Mouse (Mus musculus) embryonic facial prominence, embryonic 10.5 days (tissue): ENCODE results near the gene Nudt8. TPM values are rescaled to one million over a fixed set of nuclear protein-coding genes. Genes with fewer than 3 reads are reported as not detected.
"Not testable (repeated sequence)": the region's sequence is repeated elsewhere in the genome, so short reads cannot be mapped to it uniquely, and the experiment has no call there.

Experiments used
- DNase-seq: peaks from one replicate; pipeline ENCODE4 v3.0.0-alpha.2; 2017; ENCODE audit warnings: low spot score
- H3K27ac ChIP-seq: fragments of 300-500 bp; sonication (generic); replicated peaks from 2 replicates; pipeline ENCODE4 v1.5.1; 2016; ENCODE audit warnings: mild to moderate bottlenecking
- H3K27me3 ChIP-seq: fragments of 300-500 bp; sonication (generic); replicated peaks from 2 replicates; pipeline ENCODE4 v1.6.1; 2016; ENCODE audit warnings: low read depth, mild to moderate bottlenecking; ENCODE audit not compliant: poor library complexity, severe bottlenecking
- H3K36me3 ChIP-seq: fragments of 300-500 bp; sonication (generic); replicated peaks from 2 replicates; pipeline ENCODE4 v1.6.1; 2016; ENCODE audit warnings: mild to moderate bottlenecking, moderate library complexity
- H3K4me1 ChIP-seq: fragments of 300-500 bp; sonication (generic); 2 replicates; pipeline ENCODE4 v1.6.1; 2016
- H3K4me3 ChIP-seq: fragments of 300-500 bp; sonication (generic); 2 replicates; pipeline ENCODE4 v1.5.1; 2016; ENCODE audit warnings: mild to moderate bottlenecking, moderate library complexity
- H3K9me3 ChIP-seq: fragments of 300-500 bp; sonication (generic); 2 replicates; pipeline ENCODE4 v1.6.1; 2016; ENCODE audit warnings: mild to moderate bottlenecking
- WGBS: fragments of 180-500 bp; shearing (Covaris S2); methylation state at CpG from one replicate; pipeline ENCODE4 v1.1.7; 2016; 5-methylcytosine and 5-hydroxymethylcytosine counted together
- polyA plus RNA-seq: library from polyadenylated mRNA; unstranded; fragments of >200 nt; fragmentation: Nextera tagmentation; extraction: Ambion mirVana; gene quantifications from 2 replicates; pipeline ENCODE4 v1.2.1, GENCODE M21; 2016

Nudt8 gene
- polyA plus RNA-seq, result 30.6 and 31.6 TPM in 2 replicates

DNA sequence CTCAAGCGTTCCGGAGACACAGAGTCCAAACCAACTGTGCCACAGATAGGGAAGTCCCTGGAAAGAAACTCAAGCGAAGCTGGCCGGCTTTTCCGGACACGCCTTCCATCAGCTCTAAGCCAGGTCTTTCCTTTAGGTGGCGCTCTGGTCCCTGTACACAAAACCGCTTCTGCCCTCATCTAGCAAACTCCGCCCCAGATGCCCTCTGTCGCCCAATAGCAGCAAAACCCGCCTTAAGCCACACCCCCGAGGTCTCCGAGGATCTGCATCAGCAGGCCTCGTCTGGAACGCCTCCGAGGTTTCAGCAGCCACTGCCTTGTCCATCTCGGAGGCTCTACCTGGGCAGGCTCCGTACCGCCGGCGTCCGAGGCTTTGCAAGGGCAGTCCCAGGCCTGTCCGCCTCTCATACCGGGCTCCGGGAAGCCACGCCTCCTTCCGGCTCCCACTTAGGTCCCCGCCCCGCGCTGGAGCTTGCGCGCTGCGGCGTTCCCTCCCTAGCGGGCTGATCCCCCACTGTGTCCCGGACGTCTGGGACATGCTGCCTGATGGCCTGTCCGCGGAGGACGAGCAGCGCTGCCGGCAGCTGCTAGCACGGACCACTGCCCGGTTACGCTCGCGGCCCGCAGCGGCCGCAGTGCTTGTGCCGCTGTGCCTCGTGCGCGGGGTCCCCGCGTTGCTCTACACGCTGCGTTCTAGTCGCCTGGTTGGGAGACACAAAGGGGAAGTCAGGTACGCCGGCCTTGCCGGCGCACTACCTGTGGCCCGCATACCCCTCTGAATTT lies at the start of gene Nudt8, which contains the start of gene Gm49405:
Gene Nudt8 (plus strand): TSS at position 462 of the 782 bp plus-strand sequence.
Gene Gm49405 (plus strand): TSS at position 508 of the 782 bp plus-strand sequence.
- H3K4me3 ChIP-seq, result peak within 1 kb of the TSS; percentile 90
- peak within 1 kb of the TSS; percentile 96 for H3K27ac ChIP-seq
- peaks cover 13% of the 10 kb centered on the region; the same call in 1 of the 2 replicates for H3K27me3 ChIP-seq
- peaks cover 11% of the 10 kb centered on the region for H3K36me3 ChIP-seq
- H3K4me1 ChIP-seq, result peaks cover 51% of the 10 kb centered on the region
- under 1% methylated on average over 64 of the region's 64 CpGs for WGBS
- no peaks in the 10 kb centered on the region for H3K9me3 ChIP-seq
- peak; percentile 96 for DNase-seq

DNA sequence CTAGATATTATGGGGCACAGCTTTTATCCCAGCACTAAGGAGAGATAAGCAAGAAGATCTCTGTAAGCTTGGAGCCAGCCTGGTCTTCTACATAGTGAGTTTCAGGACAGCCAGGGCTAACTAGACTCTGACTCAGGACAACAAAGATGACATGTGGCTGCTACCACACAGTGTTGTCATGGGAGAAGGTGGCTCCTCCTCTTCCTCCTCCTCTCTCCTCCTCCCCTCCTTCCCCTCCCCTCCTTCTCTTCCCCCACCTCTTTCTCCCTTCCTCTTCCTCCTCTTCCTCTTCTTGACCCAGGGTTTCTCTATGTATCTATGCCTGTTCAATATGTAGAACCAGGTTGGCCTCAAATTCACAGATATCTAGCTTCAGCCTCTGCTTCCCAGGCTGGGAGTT lies 48.9 kb upstream of the Nudt8 start:
- Histone ChIP-seq H3K4me3 (no peak overlapping the region), H3K9me3 (no peaks in the 10 kb centered on the region), H3K36me3 (no peaks in the 10 kb centered on the region), H3K27me3 (no peaks in the 10 kb centered on the region), H3K27ac (no peak overlapping the region), H3K4me1 (peaks cover 3% of the 10 kb centered on the region; the same call in 1 of the 2 replicates)
- DNase-seq, result no peak

DNA sequence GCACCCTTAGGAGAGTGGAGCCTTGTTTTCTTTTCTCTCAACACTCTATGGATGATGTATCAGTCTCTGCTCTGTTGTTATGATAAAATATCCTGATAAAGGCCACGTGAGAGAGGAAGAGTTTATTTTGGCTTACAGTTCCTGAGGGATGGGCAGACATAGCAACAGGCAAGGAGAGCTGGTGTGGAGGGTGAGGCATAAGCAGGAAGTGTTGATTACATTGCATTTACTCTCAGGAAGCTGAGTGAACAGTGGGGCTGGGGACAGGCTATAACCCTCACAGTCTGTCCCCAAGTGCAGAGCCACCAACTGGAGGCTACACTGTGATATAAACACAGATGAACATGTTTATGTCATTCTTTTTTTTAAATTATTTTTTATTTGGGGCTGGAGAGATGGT lies 48.3 kb upstream of the Nudt8 start:
- no peaks in the 10 kb centered on the region for H3K9me3 ChIP-seq

DNA sequence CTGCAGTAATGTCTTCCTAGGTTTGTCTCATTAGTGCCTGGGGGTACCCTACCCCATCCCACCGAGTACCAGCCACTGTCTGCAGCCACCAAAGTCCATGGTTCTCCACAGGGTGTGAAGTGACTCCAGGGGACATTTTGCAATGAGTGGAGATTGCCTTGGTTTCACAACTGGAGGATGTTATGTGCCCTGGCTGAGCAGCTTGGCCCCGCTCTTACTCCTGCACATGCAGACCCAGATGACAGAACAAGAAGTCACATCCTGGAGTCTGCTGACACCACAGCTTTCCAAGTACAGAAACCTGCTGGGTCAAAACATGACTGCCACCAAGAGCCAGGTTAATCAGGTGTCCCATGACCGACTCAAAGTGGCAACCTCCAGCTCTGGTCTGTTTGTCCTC lies 45.3 kb upstream of the Nudt8 start:
- Histone ChIP-seq H3K27me3 (no peaks in the 10 kb centered on the region), H3K27ac (no peak overlapping the region), H3K4me1 (0 out of 2 replicates have a peak, but pooled peaks cover 3% of the 10 kb centered on the region), H3K9me3 (no peaks in the 10 kb centered on the region), H3K4me3 (no peak overlapping the region), H3K36me3 (no peaks in the 10 kb centered on the region)
- DNase-seq, result no peak
- WGBS, result 81% methylated on average over 3 of the region's 3 CpGs

More for the DNA sequence above, 48.3 kb upstream of the Nudt8 start:
- WGBS, result 50% methylated on average over 1 of the region's 1 CpGs
- H3K27ac ChIP-seq, result no peak overlapping the region
- H3K36me3 ChIP-seq, result no peaks in the 10 kb centered on the region
- DNase-seq, result no peak
- no peak overlapping the region for H3K4me3 ChIP-seq
- H3K27me3 ChIP-seq, result no peaks in the 10 kb centered on the region
- H3K4me1 ChIP-seq, result 0 out of 2 replicates have a peak, but pooled peaks cover 3% of the 10 kb centered on the region

DNA sequence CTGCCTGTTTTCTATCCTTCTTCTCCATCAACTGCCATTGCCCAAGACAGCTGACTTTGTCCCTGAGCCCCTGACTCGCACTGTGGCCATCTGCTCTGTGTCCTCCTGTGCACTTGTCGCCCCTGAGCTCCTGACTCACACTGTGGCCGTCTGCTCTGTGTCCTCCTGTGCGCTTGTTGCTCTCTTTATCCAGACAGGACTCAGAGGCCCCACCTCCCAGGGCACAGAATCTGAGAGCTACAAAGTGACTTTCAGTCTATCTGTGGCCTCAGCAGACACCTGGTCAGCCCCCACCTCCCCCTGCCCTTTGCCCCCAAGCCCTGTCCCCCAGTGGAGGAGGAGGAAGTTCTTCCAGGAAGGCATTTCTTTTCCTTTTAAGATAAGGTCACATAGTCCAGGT lies 44.6 kb upstream of the Nudt8 start:
- H3K4me1 ChIP-seq, result 0 out of 2 replicates have a peak, but pooled peaks cover 3% of the 10 kb centered on the region
- H3K4me3 ChIP-seq, result no peak overlapping the region
- no peaks in the 10 kb centered on the region for H3K36me3 ChIP-seq
- DNase-seq, result no peak
- WGBS, result 69% methylated on average over 4 of the region's 4 CpGs
- no peaks in the 10 kb centered on the region for H3K9me3 ChIP-seq
- no peaks in the 10 kb centered on the region for H3K27me3 ChIP-seq
- no peak overlapping the region for H3K27ac ChIP-seq

DNA sequence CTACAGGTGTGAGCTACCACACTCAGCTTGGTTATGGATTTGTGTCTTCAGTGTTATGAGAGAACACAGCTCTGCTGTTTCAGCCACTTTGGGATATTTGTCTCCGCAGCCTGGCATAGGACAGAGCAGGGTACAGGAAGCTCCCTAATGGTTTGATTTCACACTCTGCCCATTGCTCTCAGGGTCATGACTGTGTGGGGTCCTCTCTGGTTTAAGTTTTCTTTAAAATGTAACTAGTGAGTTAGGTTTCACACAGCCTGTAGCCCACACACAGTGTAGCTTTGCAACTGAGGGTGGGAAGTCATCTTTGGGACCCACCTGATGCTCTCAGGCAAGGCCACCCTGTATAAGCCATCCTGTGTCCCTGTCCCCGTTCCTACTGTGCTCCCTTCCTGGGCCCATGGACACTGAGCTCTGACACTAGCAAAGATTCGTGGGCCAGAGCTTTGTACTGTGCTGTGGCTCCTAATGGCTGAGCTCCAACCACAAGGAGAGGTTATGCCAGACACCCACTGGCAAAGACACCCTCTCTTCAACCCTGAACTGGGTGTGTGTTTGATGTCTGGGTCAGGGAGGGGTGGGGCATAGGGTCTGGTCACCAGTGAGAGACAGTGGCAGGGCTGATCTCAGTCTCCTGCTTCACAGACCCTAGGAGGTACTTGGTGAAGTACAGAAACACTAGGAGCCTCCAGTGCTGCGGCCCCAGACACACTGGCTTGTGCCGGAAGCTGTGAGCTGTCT lies 42.9 kb upstream of the Nudt8 start:
- not testable (repeated sequence) for H3K36me3 ChIP-seq, H3K9me3 ChIP-seq, DNase-seq, H3K4me1 ChIP-seq, H3K27me3 ChIP-seq, H3K4me3 ChIP-seq, H3K27ac ChIP-seq
- 76% methylated on average over 5 of the region's 5 CpGs for WGBS

DNA sequence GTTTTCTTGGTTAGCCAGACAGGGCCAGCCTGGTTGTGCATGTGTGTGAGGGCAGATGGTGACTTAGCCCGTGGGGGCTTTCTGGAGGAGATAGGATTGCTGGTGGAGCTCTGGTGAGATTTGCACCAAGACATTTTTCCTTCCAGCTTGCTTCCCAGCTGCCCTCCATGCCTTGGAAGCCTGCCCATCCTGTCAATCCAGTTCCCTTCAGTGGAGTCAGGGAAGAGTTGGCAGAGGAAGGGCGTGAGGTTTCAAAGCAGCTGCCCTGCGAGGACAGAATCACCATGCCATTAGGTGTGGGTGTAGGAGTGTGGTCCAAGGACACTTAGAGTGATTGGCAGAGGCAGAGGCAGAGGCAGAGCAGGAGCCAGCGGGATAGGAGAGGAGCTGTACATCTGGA lies 41.9 kb upstream of the Nudt8 start, which contains the start of gene Aldh3b3:
Gene Aldh3b3 (plus strand): TSS at position 176 of the 400 bp plus-strand sequence.
- Histone ChIP-seq H3K4me3 (no peak within 1 kb of the TSS), H3K9me3 (no peaks in the 10 kb centered on the region), H3K27me3 (no peaks in the 10 kb centered on the region), H3K4me1 (0 out of 2 replicates have a peak, but pooled peaks cover 3% of the 10 kb centered on the region), H3K36me3 (no peaks in the 10 kb centered on the region), H3K27ac (no peak within 1 kb of the TSS)
- DNase-seq, result no peak
- WGBS, result 80% methylated on average over 4 of the region's 4 CpGs

DNA sequence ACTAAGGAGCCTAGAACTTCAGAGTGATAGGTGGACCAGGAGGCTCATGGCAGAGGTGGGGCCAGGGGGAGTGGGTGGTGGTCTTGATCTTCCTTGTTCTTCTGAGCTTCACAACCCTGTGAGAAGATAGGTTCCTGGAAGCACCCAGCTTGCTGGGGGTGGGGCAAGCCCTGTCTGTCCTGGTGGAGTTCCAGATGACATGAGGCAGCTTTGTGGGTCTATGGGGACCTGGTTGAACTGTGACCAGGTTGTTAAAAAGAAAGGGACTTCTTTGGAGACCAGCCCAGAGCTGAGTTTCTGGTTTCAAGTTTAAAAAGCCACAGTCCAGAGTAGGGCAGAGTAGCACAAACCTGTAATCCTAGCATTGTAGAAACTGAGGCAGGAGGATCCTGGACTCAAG lies 41.4 kb upstream of the Nudt8 start:
- no peaks in the 10 kb centered on the region for H3K27me3 ChIP-seq

DNA sequence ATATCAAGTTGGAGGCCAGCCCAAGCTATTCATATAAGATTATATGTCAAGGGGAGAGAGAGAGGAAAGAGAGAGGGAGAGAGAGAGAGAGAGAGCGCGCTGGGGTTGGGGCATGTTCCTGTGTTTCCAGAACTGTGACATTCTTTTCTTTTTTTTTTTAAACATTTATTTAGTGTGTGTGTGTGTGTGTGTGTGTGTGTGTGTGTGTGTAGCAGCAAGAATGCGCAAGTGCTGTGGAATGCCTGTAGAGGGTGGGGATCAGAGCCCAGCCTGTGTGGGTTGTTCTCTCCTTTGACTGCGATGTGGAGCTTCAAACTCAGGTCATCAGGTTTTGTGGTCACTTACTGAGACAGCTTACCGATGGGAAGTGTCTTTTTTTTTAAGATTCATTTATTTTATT lies 40.2 kb upstream of the Nudt8 start:
- Histone ChIP-seq H3K36me3 (no peaks in the 10 kb centered on the region), H3K27me3 (no peaks in the 10 kb centered on the region), H3K27ac (no peak overlapping the region), H3K4me3 (no peak overlapping the region), H3K9me3 (no peaks in the 10 kb centered on the region), H3K4me1 (0 out of 2 replicates have a peak, but pooled peaks cover 3% of the 10 kb centered on the region)
- 85% methylated on average over 5 of the region's 5 CpGs for WGBS
- no peak for DNase-seq

More for the DNA sequence above, 41.4 kb upstream of the Nudt8 start:
- H3K9me3 ChIP-seq, result no peaks in the 10 kb centered on the region
- no peak for DNase-seq
- no peak overlapping the region for H3K4me3 ChIP-seq
- H3K36me3 ChIP-seq, result no peaks in the 10 kb centered on the region
- H3K4me1 ChIP-seq, result 0 out of 2 replicates have a peak, but pooled peaks cover 3% of the 10 kb centered on the region
- no peak overlapping the region for H3K27ac ChIP-seq

DNA sequence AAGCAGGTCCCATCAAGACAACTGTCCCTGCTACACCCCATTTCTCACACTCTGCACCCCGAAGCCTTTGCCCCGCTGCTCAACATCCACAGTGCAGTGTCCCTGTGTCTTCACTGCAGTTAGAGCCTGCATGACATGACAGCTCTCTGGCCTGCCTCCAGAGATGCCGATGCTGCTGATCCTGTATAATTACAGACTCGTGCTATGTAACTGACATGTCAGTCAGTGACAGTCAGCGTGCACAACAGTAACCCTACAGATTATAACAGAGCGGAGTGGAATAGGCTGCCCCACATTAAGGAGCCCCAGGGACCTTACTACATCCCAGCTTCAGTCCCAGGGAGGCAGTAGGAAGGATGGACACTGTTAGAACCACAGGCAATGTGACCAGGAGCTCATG lies 38.6 kb upstream of the Nudt8 start:
- 87% methylated on average over 6 of the region's 6 CpGs for WGBS
- not testable (repeated sequence) for H3K4me1 ChIP-seq, H3K27ac ChIP-seq, DNase-seq, H3K4me3 ChIP-seq, H3K36me3 ChIP-seq, H3K27me3 ChIP-seq, H3K9me3 ChIP-seq

DNA sequence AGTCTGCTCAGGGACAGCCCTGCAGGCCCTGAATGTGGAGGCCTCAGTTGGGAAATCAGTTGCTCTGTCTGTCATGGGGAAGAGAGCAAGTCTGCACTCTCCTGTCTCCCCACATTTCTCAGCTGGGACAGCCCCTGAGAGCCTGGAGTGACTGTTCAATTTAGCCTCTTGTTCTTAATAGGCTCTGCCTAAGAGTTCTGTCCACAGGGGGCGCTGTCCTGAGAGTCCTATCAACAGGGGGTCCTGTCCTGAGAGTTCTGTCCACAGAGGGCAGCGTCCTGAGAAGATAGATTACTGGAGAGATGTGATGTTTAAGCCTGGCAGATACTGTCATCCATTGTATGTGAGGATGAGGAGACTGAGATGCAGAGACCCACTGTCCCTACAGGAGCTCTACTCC lies 37.9 kb upstream of the Nudt8 start:
- no peaks in the 10 kb centered on the region for H3K36me3 ChIP-seq
- no peaks in the 10 kb centered on the region for H3K9me3 ChIP-seq
- H3K4me3 ChIP-seq, result no peak overlapping the region
- H3K4me1 ChIP-seq, result no peaks in the 10 kb centered on the region
- H3K27me3 ChIP-seq, result no peaks in the 10 kb centered on the region
- no peak for DNase-seq
- no peak overlapping the region for H3K27ac ChIP-seq
- 16% methylated on average over 2 of the region's 2 CpGs for WGBS

DNA sequence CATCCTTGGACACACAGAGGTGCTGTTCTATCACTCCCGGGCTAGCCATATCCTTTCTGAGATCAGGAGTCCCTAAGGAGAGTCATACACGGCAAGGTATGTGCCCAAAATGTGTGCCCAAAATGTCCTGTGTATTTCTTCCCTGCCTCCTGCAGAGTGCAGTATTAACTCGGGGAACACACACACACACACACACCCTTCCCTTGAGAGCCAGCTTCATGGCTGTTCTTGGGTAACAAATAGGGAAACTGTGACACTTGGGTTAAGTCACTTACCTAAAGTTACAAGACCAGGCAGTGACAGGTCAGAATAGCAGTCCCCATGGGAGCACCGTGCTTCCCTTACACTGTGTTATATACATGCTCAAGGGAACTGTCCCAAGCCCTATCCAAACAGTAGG lies 36.4 kb upstream of the Nudt8 start:
- H3K4me1 ChIP-seq, result peaks cover 5% of the 10 kb centered on the region
- H3K4me3 ChIP-seq, result no peak overlapping the region
- no peaks in the 10 kb centered on the region for H3K9me3 ChIP-seq
- DNase-seq, result no peak
- no peaks in the 10 kb centered on the region for H3K27me3 ChIP-seq
- H3K36me3 ChIP-seq, result no peaks in the 10 kb centered on the region
- 74% methylated on average over 4 of the region's 4 CpGs for WGBS
- no peak overlapping the region for H3K27ac ChIP-seq
